Mouse (Mus musculus): Measurements from ENCODE around the gene Hivep3. TPM values are rescaled to one million over a fixed set of nuclear protein-coding genes. Genes with fewer than 3 reads are reported as not detected.

The Hivep3 gene
- polyA plus RNA-seq, 1 experiment = 40.0 TPM

DNA sequence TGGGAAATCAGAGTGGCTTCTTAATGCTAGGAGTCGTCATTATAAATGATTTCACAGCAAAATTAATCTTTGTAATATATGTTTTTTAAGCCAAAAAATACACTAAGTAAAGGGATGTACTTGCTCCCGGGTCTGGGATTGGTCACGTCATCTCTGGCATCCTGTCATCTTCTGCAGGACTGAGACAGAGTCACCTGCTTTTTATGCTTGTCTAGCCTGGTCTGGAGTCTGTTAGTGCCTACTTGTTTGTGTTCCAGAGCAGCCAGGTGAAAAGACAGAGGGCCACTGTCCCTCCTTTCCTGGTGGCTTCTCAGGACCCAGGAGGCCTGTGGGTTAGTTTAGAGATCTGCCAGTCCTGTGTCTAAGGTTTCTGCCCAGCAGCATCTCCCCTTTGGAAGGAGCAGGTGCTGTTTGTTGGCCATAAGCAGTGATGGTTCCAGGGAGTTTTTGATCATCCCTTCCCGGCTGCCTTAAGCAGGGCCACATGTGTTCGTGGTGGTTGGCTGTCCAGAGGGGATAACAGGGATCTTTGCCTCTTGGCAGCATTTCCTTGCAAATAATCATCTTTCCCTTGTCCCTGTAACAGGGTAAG is 245.8 kb downstream of the Hivep3 start:
- TF ChIP-seq CTCF (IDR thresholded peaks at IDR 0.05; ENCODE audit: borderline replicate concordance, control insufficient read depth, extremely low read depth, insufficient read depth, low read length, poor library complexity) (no peak), POLR2A (IDR thresholded peaks at IDR 0.05; ENCODE audit: control insufficient read depth, extremely low read depth, insufficient read depth, low read length, poor library complexity) (no peak)
- no peaks in the 10 kb centered on the region for H3K27me3 ChIP-seq (ENCODE audit: control insufficient read depth, insufficient read depth, low read length)
- peaks cover 19% of the 10 kb centered on the region for H3K4me1 ChIP-seq (replicated peaks; ENCODE audit: control insufficient read depth, insufficient read depth, low read length)
- H3K36me3 ChIP-seq (ENCODE audit: control insufficient read depth, insufficient read depth, low read length) = no peaks in the 10 kb centered on the region
- DNase-seq = no peak
- 93% methylated on average over 5 of the region's 5 CpGs for WGBS
- H3K27ac ChIP-seq (ENCODE audit: control insufficient read depth, insufficient read depth, low read length) = no peak overlapping the region
- no peak overlapping the region for H3K4me3 ChIP-seq (ENCODE audit: control insufficient read depth, insufficient read depth, low read length)

- no peak overlapping the region for H3K4me3 ChIP-seq (ENCODE audit: control insufficient read depth, insufficient read depth, low read length)
- H3K36me3 ChIP-seq (ENCODE audit: control insufficient read depth, insufficient read depth, low read length) = no peaks in the 10 kb centered on the region
- no peak for TF ChIP-seq POLR2A (IDR thresholded peaks at IDR 0.05; ENCODE audit: control insufficient read depth, extremely low read depth, insufficient read depth, low read length, poor library complexity)
- no peak for TF ChIP-seq CTCF (IDR thresholded peaks at IDR 0.05; ENCODE audit: borderline replicate concordance, control insufficient read depth, extremely low read depth, insufficient read depth, low read length, poor library complexity)
- WGBS = 71% methylated on average over 2 of the region's 2 CpGs
- no peak overlapping the region for H3K27ac ChIP-seq (ENCODE audit: control insufficient read depth, insufficient read depth, low read length)
- H3K27me3 ChIP-seq (ENCODE audit: control insufficient read depth, insufficient read depth, low read length) = no peaks in the 10 kb centered on the region
- DNase-seq = no peak
- H3K4me1 ChIP-seq (replicated peaks; ENCODE audit: control insufficient read depth, insufficient read depth, low read length) = peaks cover 19% of the 10 kb centered on the region
These were observed 246.3 kb downstream of the Hivep3 start for GRCm38 (mm10) chr4:119979918-119980317.

DNA sequence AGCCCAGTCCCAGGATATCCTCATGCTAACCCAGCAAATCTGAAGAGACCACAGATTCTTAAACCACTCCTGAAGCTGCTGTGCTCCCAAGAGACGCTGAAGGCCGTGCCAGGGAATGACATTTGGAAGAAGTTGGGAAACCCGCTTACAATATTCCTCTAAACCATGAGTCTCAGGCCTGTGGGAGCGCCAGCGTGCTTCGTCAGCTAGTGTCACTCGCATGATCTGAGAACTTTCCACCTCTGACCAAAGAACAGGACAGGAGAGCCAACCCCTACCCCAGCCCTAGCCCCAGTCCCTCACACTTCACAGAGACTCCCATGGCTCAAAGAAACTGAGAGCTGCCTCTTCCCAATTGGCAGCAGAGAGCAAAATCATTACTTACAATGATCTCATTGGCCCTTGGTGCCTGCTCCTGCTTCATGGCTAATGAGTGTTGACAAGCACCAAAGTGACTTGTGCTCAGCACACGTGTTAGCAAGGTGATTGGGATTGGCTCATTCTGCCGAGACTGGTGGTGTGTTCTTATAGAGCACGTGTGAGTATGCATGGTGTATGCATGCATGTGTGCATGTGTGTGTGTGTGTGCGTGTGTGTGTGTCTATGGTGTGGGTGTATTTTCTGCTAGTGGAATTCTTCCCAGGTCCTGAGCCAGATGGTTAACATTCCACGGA is 247.6 kb downstream of the Hivep3 start:
- WGBS = 94% methylated on average over 12 of the region's 12 CpGs
- H3K27me3 ChIP-seq (ENCODE audit: control insufficient read depth, insufficient read depth, low read length) = no peaks in the 10 kb centered on the region
- no peaks in the 10 kb centered on the region for H3K36me3 ChIP-seq (ENCODE audit: control insufficient read depth, insufficient read depth, low read length)
- H3K4me1 ChIP-seq (replicated peaks; ENCODE audit: control insufficient read depth, insufficient read depth, low read length) = peaks cover 19% of the 10 kb centered on the region
- no peak for DNase-seq
- TF ChIP-seq POLR2A (IDR thresholded peaks at IDR 0.05; ENCODE audit: control insufficient read depth, extremely low read depth, insufficient read depth, low read length, poor library complexity) (no peak), CTCF (IDR thresholded peaks at IDR 0.05; ENCODE audit: borderline replicate concordance, control insufficient read depth, extremely low read depth, insufficient read depth, low read length, poor library complexity) (no peak)
- H3K4me3 ChIP-seq (ENCODE audit: control insufficient read depth, insufficient read depth, low read length) = no peak overlapping the region
- H3K27ac ChIP-seq (ENCODE audit: control insufficient read depth, insufficient read depth, low read length) = no peak overlapping the region

- no peak overlapping the region for H3K4me3 ChIP-seq (ENCODE audit: control insufficient read depth, insufficient read depth, low read length)
- H3K27ac ChIP-seq (ENCODE audit: control insufficient read depth, insufficient read depth, low read length) = no peak overlapping the region
- peaks cover 33% of the 10 kb centered on the region for H3K4me1 ChIP-seq (replicated peaks; ENCODE audit: control insufficient read depth, insufficient read depth, low read length)
- 93% methylated on average over 5 of the region's 5 CpGs for WGBS
- no peak for DNase-seq
- no peaks in the 10 kb centered on the region for H3K36me3 ChIP-seq (ENCODE audit: control insufficient read depth, insufficient read depth, low read length)
- H3K27me3 ChIP-seq (ENCODE audit: control insufficient read depth, insufficient read depth, low read length) = no peaks in the 10 kb centered on the region
- TF ChIP-seq POLR2A (IDR thresholded peaks at IDR 0.05; ENCODE audit: control insufficient read depth, extremely low read depth, insufficient read depth, low read length, poor library complexity) (no peak), CTCF (IDR thresholded peaks at IDR 0.05; ENCODE audit: borderline replicate concordance, control insufficient read depth, extremely low read depth, insufficient read depth, low read length, poor library complexity) (no peak)
These were observed 252.5 kb downstream of the Hivep3 start for GRCm38 (mm10) chr4:119986065-119986464.

DNA sequence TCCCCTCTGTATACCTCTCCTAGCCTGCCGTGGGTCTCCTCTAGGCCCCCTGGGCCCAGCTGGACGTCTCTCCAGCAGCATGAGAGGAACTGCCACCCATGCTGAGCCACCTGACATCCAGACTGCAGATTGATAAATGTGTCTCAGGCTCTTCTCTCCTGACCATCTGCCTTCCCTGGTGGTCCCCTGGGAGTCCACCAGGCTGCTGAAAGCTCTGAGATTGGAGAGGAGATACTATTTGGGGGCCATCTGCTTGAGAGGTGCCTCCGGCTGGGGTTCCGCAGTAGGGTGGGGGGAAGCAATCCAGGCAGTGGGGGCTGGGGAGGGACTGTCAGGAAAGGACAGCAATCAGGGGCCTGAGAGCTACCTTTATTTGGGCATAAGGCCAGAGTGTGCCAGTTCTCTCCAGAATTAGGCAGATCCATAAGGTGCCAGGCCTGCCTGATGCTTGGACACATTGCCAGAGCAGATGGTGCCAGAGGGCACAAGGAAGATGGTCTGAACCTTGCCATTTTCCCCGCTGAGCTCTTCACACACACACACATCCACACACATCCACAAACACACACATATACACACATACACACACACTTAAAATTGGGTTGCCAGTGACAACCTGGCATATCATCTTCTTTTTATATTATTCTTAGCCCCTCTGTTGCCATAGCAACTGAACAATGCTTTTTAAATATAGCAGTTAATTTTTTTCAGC is 253.2 kb downstream of the Hivep3 start:
- H3K27me3 ChIP-seq (ENCODE audit: control insufficient read depth, insufficient read depth, low read length) = no peaks in the 10 kb centered on the region
- H3K4me1 ChIP-seq (replicated peaks; ENCODE audit: control insufficient read depth, insufficient read depth, low read length) = peaks cover 33% of the 10 kb centered on the region
- no peak overlapping the region for H3K4me3 ChIP-seq (ENCODE audit: control insufficient read depth, insufficient read depth, low read length)
- no peaks in the 10 kb centered on the region for H3K36me3 ChIP-seq (ENCODE audit: control insufficient read depth, insufficient read depth, low read length)
- H3K27ac ChIP-seq (ENCODE audit: control insufficient read depth, insufficient read depth, low read length) = no peak overlapping the region
- no peak for TF ChIP-seq CTCF (IDR thresholded peaks at IDR 0.05; ENCODE audit: borderline replicate concordance, control insufficient read depth, extremely low read depth, insufficient read depth, low read length, poor library complexity)
- no peak for TF ChIP-seq POLR2A (IDR thresholded peaks at IDR 0.05; ENCODE audit: control insufficient read depth, extremely low read depth, insufficient read depth, low read length, poor library complexity)
- DNase-seq = no peak
- WGBS = 84% methylated on average over 5 of the region's 5 CpGs

DNA sequence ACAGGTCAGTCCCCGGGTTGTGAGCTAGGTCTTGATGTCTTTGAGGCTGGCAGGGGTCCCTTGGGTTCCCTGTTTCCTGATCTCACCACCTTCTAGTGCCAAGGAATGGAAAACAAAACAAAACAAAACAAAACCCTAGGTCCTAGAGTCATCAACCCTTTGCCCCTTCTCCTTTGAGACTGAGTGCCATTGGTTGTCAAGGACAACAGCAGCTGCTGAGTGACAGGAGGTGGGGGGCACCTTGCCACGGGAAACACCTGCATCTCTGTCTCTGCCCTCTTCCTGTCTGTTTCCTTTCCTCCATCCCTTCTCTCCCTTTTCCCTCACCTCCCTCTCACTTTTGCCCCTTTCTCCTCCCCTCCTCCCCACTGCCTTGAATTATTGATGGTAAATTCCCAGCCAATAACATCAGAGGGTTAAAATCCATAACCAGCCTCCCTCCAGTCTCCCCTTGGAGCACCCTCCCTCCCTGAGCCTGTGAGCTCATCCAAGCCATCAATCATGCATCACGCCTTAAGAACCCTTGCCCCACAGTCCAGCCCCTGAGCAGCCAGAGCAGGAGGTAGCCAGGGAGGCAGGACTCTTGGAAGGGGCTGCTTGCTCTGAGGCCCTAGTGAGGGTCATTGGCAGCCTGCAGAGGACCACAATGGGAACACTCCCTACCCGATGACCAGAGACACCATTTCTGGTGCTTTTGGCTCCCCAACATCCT is 253.9 kb downstream of the Hivep3 start:
- no peaks in the 10 kb centered on the region for H3K27me3 ChIP-seq (ENCODE audit: control insufficient read depth, insufficient read depth, low read length)
- H3K27ac ChIP-seq (ENCODE audit: control insufficient read depth, insufficient read depth, low read length) = no peak overlapping the region
- WGBS = 48% methylated on average over 4 of the region's 4 CpGs
- peaks cover 33% of the 10 kb centered on the region for H3K4me1 ChIP-seq (replicated peaks; ENCODE audit: control insufficient read depth, insufficient read depth, low read length)
- H3K4me3 ChIP-seq (ENCODE audit: control insufficient read depth, insufficient read depth, low read length) = no peak overlapping the region
- peak; percentile 45 for DNase-seq
- TF ChIP-seq POLR2A (IDR thresholded peaks at IDR 0.05; ENCODE audit: control insufficient read depth, extremely low read depth, insufficient read depth, low read length, poor library complexity) (no peak), CTCF (IDR thresholded peaks at IDR 0.05; ENCODE audit: borderline replicate concordance, control insufficient read depth, extremely low read depth, insufficient read depth, low read length, poor library complexity) (no peak)
- H3K36me3 ChIP-seq (ENCODE audit: control insufficient read depth, insufficient read depth, low read length) = no peaks in the 10 kb centered on the region

All from thymus, adult 2 months (tissue).